Mouse (Mus musculus) frontal cortex, adult (tissue): Measurements from ENCODE around the gene Scnn1b.

Source experiments
- ATAC-seq: cut with Nextera tagmentation; 2 replicates; pipeline ENCODE4 v1.9.2; 2017; ENCODE audit warnings: mild to moderate bottlenecking, moderate library complexity, mixed read lengths; ENCODE audit not compliant: low TSS enrichment

The Scnn1b gene

GRCm38 (mm10) chr7:121966169-121966568, 101.3 kb downstream of the Scnn1b start:
- no peak for ATAC-seq
